Mouse (Mus musculus) Patski (cell line): ENCODE measurements at regions not wholly inside any gene's neighbourhood (a gene's known extent, or its start where the extent isn't known, plus 50 kb on each side); places are given as distances from the start of the nearest gene placed in this dataset.

Source experiments
- ATAC-seq: fragments of 100-300 bp; one replicate; pipeline ENCODE4 v1.8.0; 2021
- CTCF ChIA-PET: fragments of 350-600 bp; sonication (Branson Sonifier 250); formaldehyde crosslinking; loops from one replicate; lab custom pipeline; 2022; ENCODE audit warnings: inconsistent platforms; lab: Charles Lee
- POLR2A ChIA-PET: fragments of 350-600 bp; sonication (Branson Sonifier 250); formaldehyde crosslinking; loops from one replicate; lab custom pipeline; 2022; ENCODE audit warnings: antibody characterized with exemption, inconsistent platforms; lab: Charles Lee
- DNase-seq: peaks from one replicate; pipeline ENCODE4 v3.0.0-alpha.2; 2011; ENCODE audit warnings: low read depth, low spot score
- H3K27me3 ChIP-seq: fragments of 371-371 bp; one replicate; pipeline ENCODE4 v1.5.1; 2021
- CTCF ChIP-seq: fragments of 100-300 bp; IDR thresholded peaks from one replicate; pipeline ENCODE4 v1.5.1; 2021
- in situ Hi-C: fragments of 300-500 bp; cut with MboI; formaldehyde crosslinking; loops from 3 replicates; pipeline ENCODE4 v1.11.1; 2018; ENCODE audit warnings: low pct_unique_long_range_greater_than_20kb, mixed read lengths

DNA sequence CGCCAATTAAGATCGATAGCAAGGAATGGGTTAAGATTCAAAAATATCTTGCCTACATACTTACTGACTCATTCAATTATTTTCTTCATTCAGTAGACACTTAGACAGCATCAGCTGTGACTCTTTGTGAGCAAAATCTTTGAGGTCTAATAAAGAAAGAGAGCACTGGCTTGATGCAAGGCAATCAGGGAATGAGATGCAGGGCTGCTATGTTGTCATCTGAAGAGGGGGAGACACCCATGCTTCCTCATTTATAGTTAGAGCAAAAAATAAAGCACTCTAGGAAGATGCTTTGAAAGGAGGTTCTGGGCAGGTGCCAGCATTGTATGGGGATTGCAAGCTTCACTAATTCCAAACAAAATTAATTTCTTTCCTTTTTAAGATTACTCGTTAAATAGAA is 228.0 kb downstream of the Ttll7 start:
- in situ Hi-C loops, result no loop called here
- no peak for ATAC-seq

DNA sequence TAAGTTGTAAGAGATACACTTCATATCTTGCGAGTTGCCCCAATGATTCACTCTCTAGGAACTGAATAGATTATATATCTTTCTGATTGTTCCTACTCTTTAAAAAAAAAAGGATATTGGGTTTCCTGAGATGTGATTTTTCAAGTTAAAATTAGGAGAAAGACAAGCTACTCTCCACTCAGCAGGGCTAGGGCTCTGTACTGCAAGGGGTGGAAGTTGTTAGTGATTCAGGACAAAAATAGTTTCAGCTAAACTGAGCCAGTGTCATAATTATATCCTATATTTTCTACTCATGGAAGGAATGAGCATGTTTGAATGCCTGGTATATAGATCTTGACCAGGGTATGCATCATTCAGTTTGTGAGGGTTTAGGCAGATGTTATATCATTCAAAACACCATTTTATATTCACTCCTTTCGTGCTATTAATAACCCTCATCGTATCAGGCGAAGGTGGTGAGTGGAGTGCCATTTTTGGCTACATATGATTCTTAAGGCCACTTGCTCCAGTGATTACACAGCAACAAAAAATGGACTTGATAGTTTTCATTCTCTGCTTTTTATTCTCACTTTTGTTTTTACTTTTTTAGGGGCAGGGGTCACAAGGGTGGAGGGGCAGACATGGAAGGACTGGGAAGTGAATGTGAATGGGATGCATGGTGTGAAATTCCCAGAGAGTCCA is 228.7 kb downstream of the Ttll7 start:
- DNase-seq (no peak), ATAC-seq (no peak)
- in situ Hi-C loops, result no loop called here
- ChIA-PET CTCF (interaction anchor here (1.2 kb wide), 1 partner anchor 27 kb away, joined by 3 read pairs; no protein-coding TSS in a partner anchor), POLR2A (interaction anchor here (0.5 to 0.6 kb wide), 2 partner anchors 47 to 849 kb away, joined by 3 to 4 read pairs; no protein-coding TSS in a partner anchor)
- H3K27me3 ChIP-seq, result peaks cover 3% of the 10 kb centered on the region
- TF ChIP-seq CTCF, result no peak

More for the DNA sequence above, 228.0 kb downstream of the Ttll7 start:
- ChIA-PET CTCF (interaction anchor here (1.2 kb wide), 1 partner anchor 26 kb away, joined by 3 read pairs; no protein-coding TSS in a partner anchor), POLR2A (interaction anchor here (0.5 kb wide), 1 partner anchor 850 kb away, joined by 4 read pairs; no protein-coding TSS in a partner anchor)
- DNase-seq, result no peak
- no peak for TF ChIP-seq CTCF
- H3K27me3 ChIP-seq, result peaks cover 3% of the 10 kb centered on the region

DNA sequence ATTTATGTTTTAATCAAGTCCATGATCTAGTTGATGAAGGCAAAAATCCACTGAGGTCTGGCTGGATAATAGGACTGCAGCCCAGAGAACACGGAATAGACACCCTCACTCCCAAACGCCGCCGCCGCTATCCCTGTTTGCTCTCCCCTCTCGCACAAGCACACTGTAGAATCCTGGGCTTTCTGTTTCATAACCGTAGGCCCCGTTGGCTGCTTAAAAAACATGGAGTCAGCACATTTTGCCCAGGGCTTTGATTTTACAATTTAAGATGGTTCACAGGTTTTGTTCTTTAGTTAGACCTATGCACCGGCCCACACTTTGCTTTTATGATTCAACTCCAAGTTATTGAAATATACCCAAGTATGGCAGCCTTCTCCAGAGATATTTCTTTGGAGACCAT is 229.6 kb downstream of the Ttll7 start:
- no peak for DNase-seq
- H3K27me3 ChIP-seq, result peaks cover 5% of the 10 kb centered on the region
- TF ChIP-seq CTCF, result no peak
- CTCF ChIA-PET, result no interaction called here
- in situ Hi-C loops, result no loop called here
- POLR2A ChIA-PET, result no interaction called here
- no peak for ATAC-seq

DNA sequence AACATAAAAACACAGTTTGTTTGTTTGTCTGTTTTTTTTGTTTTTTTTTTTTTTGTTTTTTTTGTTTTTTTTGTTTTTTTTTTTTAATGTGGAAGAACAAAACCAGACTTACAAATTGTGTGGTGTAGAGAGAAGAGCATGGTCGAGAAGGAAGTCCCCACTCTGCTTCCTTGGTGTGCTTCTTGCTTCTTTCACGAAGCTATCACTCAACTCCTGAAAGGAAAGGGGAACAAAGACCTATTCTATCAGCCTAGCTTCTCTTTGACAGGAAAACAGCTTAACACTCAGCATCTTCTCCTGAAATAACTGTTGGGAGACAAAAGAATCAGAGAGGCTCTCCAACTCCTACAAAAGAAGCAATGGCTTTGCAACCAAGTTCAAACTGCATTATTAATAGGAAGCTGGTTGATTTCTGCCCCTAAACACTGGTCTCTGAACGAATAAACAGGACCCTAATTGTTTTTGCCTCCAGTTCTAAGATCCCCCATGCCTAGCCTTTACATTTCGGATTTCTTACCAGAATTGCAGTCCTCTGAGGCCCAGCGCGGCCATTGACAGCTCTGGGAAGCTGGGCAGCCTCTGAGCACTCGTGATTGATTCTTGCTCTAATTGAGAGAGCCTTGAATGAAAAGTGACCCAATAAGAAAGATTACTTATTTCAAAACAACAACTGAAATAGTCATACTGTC is 230.2 kb downstream of the Ttll7 start:
- DNase-seq, result no peak
- ChIA-PET POLR2A (no interaction called here), CTCF (interaction anchor here (1.0 kb wide), 1 partner anchor 15 kb away, joined by 3 read pairs; no protein-coding TSS in a partner anchor)
- in situ Hi-C loops, result no loop called here
- TF ChIP-seq CTCF, result no peak
- no peak for ATAC-seq
- H3K27me3 ChIP-seq, result peaks cover 6% of the 10 kb centered on the region

DNA sequence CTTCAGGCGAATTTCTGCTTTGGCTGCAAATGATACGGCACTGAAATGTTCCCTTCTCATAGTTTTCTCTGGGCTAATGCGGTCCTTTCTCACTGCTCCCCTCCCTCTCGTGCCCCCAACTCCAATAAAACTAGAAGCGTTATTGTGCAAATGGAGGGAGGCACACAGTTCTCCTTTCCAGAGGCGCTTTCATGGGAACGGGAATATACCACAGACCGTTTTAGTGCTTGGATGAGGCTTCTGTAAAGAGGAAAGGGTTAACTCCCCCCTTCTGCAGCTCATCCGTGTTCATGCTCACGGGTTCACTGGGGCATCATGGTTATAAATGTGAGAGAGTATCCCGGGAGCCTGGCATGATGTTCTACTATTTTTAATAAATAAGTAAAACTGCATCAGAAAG is 231.2 kb downstream of the Ttll7 start:
- POLR2A ChIA-PET, result interaction anchor here (0.7 kb wide), 1 partner anchor 1297 kb away, joined by 4 read pairs; no protein-coding TSS in a partner anchor
- DNase-seq (no peak), ATAC-seq (no peak)
- TF ChIP-seq CTCF, result no peak
- in situ Hi-C loops, result no loop called here
- H3K27me3 ChIP-seq, result peaks cover 6% of the 10 kb centered on the region
- CTCF ChIA-PET, result interaction anchor here (1.0 kb wide), 1 partner anchor 16 kb away, joined by 3 read pairs; no protein-coding TSS in a partner anchor

DNA sequence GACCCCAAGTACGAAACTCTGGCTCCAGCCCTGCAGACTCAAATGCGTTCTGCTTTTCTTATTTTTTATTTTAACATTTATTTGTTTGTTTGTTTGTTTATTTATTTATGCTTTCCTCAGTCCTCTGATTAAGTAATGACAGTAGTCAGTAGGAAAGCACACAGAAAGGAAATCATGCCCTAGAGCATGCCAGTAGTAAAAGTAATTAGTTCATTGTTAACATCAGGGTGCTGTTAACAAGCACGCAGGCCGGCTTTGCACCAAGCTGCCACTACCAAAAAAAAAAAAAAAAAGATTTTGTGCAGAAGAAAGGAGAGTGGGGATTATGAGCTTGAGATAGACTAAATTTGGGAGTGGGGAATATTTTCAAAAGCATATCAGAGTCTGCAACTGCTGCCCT is 231.7 kb downstream of the Ttll7 start:
- in situ Hi-C loops, result no loop called here
- no peak for ATAC-seq
- no peak for TF ChIP-seq CTCF
- H3K27me3 ChIP-seq, result peaks cover 5% of the 10 kb centered on the region
- POLR2A ChIA-PET, result interaction anchor here (0.6 to 0.7 kb wide), 2 partner anchors 1297 to 1899 kb away, joined by 4 read pairs; no protein-coding TSS in a partner anchor
- no peak for DNase-seq
- CTCF ChIA-PET, result no interaction called here

DNA sequence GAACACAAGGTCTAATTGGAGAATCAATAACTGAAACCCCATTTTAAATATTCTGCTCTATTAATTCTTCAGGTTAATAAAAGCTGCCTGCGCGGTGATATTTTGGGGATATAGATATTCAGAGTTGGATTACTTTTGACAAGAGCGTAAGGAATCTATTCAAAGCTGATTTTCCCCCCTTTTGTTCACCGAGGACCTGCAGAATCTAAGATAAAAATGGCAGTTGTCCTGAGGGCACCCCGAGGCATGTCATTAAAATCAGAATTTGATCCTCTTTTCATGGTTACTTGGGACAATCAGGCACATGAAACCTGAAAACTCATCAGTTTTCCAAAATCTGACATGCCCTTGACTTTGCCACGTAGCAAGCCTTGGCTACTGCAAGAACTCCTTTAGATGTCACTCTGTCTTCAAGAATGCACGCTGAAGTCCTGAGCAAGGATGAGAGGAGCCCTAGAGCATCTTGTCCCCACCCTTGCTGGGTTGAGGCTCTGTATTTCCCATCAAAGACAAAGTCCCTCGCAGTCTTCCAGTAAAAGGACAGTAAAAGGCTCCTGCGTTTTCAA is 232.5 kb downstream of the Ttll7 start:
- DNase-seq (no peak), ATAC-seq (no peak)
- ChIA-PET POLR2A (interaction anchor here (0.6 kb wide), 1 partner anchor 1898 kb away, joined by 4 read pairs; no protein-coding TSS in a partner anchor), CTCF (interaction anchor here (1.1 kb wide), 1 partner anchor 14 kb away, joined by 3 read pairs; no protein-coding TSS in a partner anchor)
- no peak for TF ChIP-seq CTCF
- in situ Hi-C loops, result no loop called here
- peaks cover 3% of the 10 kb centered on the region for H3K27me3 ChIP-seq

DNA sequence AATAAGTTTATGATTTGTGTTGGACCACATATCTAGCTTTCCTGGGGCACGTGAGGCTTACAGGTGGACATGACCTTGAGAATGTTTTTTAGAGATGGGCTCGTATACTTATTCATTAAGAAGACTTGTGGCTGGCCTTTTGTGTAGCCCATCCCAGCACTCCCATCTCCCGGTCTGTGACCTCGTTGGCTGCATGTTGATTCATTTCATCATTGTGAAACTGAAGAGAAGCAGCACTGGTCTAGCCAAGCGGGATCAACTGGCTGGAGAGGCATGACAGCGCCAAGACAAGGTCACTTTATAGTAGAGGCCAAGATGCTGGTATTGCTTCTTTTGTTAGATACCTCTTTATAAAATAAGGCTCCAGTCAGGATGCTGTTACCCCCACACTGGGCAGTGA is 236.0 kb downstream of the Ttll7 start:
- ChIA-PET CTCF (interaction anchor here (1.1 to 2.7 kb wide), 4 partner anchors 8 to 14 kb away, joined by 4 to 7 read pairs (median 6); no protein-coding TSS in a partner anchor), POLR2A (no interaction called here)
- no peak for TF ChIP-seq CTCF
- H3K27me3 ChIP-seq, result peaks cover 3% of the 10 kb centered on the region
- in situ Hi-C loops, result no loop called here
- no peak for ATAC-seq
- no peak for DNase-seq

DNA sequence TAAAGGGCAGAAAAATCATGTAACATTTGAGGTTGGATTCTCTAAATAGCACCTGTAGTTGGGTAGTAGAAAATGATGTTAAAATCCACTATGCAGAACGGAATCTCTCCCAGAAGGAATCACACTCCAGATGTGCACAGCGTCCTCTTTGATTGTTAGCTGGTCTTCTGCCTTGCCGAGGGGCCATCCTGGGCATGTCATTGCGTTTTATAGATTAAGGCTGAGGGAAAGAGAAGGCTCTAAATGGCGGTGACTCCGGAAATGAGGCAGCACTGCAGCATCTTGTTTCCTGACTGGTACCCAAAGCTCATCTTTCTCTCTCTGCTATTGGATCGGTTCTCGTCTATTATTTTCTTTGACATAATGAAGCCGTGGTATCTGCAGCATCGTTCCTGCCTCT is 237.5 kb downstream of the Ttll7 start:
- no peak for TF ChIP-seq CTCF
- in situ Hi-C loops, result no loop called here
- no peak for ATAC-seq
- DNase-seq, result no peak
- H3K27me3 ChIP-seq, result peaks cover 3% of the 10 kb centered on the region
- ChIA-PET POLR2A (no interaction called here), CTCF (interaction anchor here (0.6 to 2.7 kb wide), 2 partner anchors 11 to 13 kb away, joined by 3 to 7 read pairs; no protein-coding TSS in a partner anchor)
